Mouse (Mus musculus) erythroblast, embryonic 14.5 days (primary cell): ENCODE results near the gene Ppp1r16b. TPM values are rescaled to one million over a fixed set of nuclear protein-coding genes. Genes with fewer than 3 reads are reported as not detected.

Experiments
- H3K27me3 ChIP-seq: 2 replicates; pipeline ENCODE4 v1.6.1; 2012; ENCODE audit warnings: inconsistent platforms; ENCODE audit not compliant: control insufficient read depth
- H3K36me3 ChIP-seq: 2 replicates; pipeline ENCODE4 v1.6.1; 2012; ENCODE audit warnings: mild to moderate bottlenecking, inconsistent platforms; ENCODE audit not compliant: control insufficient read depth
- H3K4me1 ChIP-seq: 2 replicates; pipeline ENCODE4 v1.6.1; 2012; ENCODE audit warnings: inconsistent platforms; ENCODE audit not compliant: control insufficient read depth
- H3K4me3 ChIP-seq: replicated peaks from 2 replicates; pipeline ENCODE3; 2012; ENCODE audit warnings: moderate library complexity, mild to moderate bottlenecking, inconsistent platforms
- H3K9me3 ChIP-seq: 2 replicates; pipeline ENCODE4 v1.6.1; 2012; ENCODE audit warnings: low read length, inconsistent platforms, mixed read lengths; ENCODE audit not compliant: control insufficient read depth
- GATA1 ChIP-seq: IDR thresholded peaks from 2 replicates; pipeline ENCODE4 v1.6.1; 2012; ENCODE audit warnings: low read length, inconsistent platforms, mixed read lengths
- TAL1 ChIP-seq: IDR thresholded peaks from 3 replicates; pipeline ENCODE4 v1.6.1; 2012; ENCODE audit warnings: low read length, inconsistent platforms, mixed read lengths
- polyA plus RNA-seq: library from polyadenylated mRNA; stranded (reverse); fragments of >175 nt; gene quantifications from 2 replicates; pipeline ENCODE4 v1.2.3, GENCODE M21; 2012

Gene Ppp1r16b
- polyA plus RNA-seq, 1 experiment, result 0.01 TPM

GRCm38 (mm10) chr2:158760231-158760630 is 95.0 kb downstream of the Ppp1r16b start:
- H3K4me1 ChIP-seq, result no peaks in the 10 kb centered on the region
- H3K9me3 ChIP-seq, result no peaks in the 10 kb centered on the region
- TF ChIP-seq TAL1 (no peak), GATA1 (no peak)
- H3K27me3 ChIP-seq, result no peaks in the 10 kb centered on the region
- no peak overlapping the region for H3K4me3 ChIP-seq
- H3K36me3 ChIP-seq, result no peaks in the 10 kb centered on the region

GRCm38 (mm10) chr2:158762339-158762738 is 97.1 kb downstream of the Ppp1r16b start:
- peaks cover 1% of the 10 kb centered on the region for H3K4me1 ChIP-seq
- H3K4me3 ChIP-seq, result no peak overlapping the region
- no peaks in the 10 kb centered on the region for H3K36me3 ChIP-seq
- H3K9me3 ChIP-seq, result no peaks in the 10 kb centered on the region
- H3K27me3 ChIP-seq, result no peaks in the 10 kb centered on the region
- TF ChIP-seq GATA1, result no peak
- no peak for TF ChIP-seq TAL1

GRCm38 (mm10) chr2:158767742-158768339 is 102.6 kb downstream of the Ppp1r16b start, which contains the start of gene Fam83d:
TSS of gene Fam83d (plus strand) at chr2:158768093.
- no peak for TF ChIP-seq GATA1
- TF ChIP-seq TAL1, result no peak

GRCm38 (mm10) chr2:158768350-158768749 is 103.2 kb downstream of the Ppp1r16b start:
- H3K4me1 ChIP-seq, result peaks cover 42% of the 10 kb centered on the region
- no peak for TF ChIP-seq GATA1
- no peak for TF ChIP-seq TAL1
- H3K36me3 ChIP-seq, result peaks cover 37% of the 10 kb centered on the region
- peak overlapping the region; percentile 78 for H3K4me3 ChIP-seq
- no peaks in the 10 kb centered on the region for H3K9me3 ChIP-seq
- no peaks in the 10 kb centered on the region for H3K27me3 ChIP-seq

More at GRCm38 (mm10) chr2:158767742-158768339, 102.6 kb downstream of the Ppp1r16b start, which contains the start of gene Fam83d:
- Histone ChIP-seq H3K4me1 (peaks cover 42% of the 10 kb centered on the region), H3K9me3 (no peaks in the 10 kb centered on the region), H3K36me3 (peaks cover 32% of the 10 kb centered on the region), H3K4me3 (peak within 1 kb of the TSS; percentile 78), H3K27me3 (no peaks in the 10 kb centered on the region)

- Histone ChIP-seq H3K4me3 (peak overlapping the region; percentile 78), H3K27me3 (no peaks in the 10 kb centered on the region), H3K4me1 (peaks cover 43% of the 10 kb centered on the region), H3K36me3 (peaks cover 41% of the 10 kb centered on the region), H3K9me3 (no peaks in the 10 kb centered on the region)
- TF ChIP-seq GATA1 (no peak), TAL1 (no peak)
These were observed 103.6 kb downstream of the Ppp1r16b start for GRCm38 (mm10) chr2:158768771-158769170.

GRCm38 (mm10) chr2:158770126-158770757 is 105.0 kb downstream of the Ppp1r16b start:
- no peaks in the 10 kb centered on the region for H3K27me3 ChIP-seq
- H3K4me3 ChIP-seq, result peak overlapping the region; percentile 78
- peaks cover 52% of the 10 kb centered on the region for H3K36me3 ChIP-seq
- no peak for TF ChIP-seq TAL1
- TF ChIP-seq GATA1, result no peak
- H3K9me3 ChIP-seq, result no peaks in the 10 kb centered on the region
- H3K4me1 ChIP-seq, result peaks cover 43% of the 10 kb centered on the region

GRCm38 (mm10) chr2:158771066-158771763 is 106.0 kb downstream of the Ppp1r16b start:
- H3K4me3 ChIP-seq, result peak overlapping the region; percentile 78

GRCm38 (mm10) chr2:158772808-158773207 is 107.6 kb downstream of the Ppp1r16b start:
- H3K36me3 ChIP-seq, result peaks cover 77% of the 10 kb centered on the region
- no peaks in the 10 kb centered on the region for H3K9me3 ChIP-seq
- TF ChIP-seq TAL1 (no peak), GATA1 (no peak)
- H3K27me3 ChIP-seq, result no peaks in the 10 kb centered on the region
- no peak overlapping the region for H3K4me3 ChIP-seq
- peaks cover 40% of the 10 kb centered on the region for H3K4me1 ChIP-seq

More at GRCm38 (mm10) chr2:158771066-158771763, 106.0 kb downstream of the Ppp1r16b start:
- Histone ChIP-seq H3K4me1 (peaks cover 43% of the 10 kb centered on the region), H3K36me3 (peaks cover 62% of the 10 kb centered on the region), H3K27me3 (no peaks in the 10 kb centered on the region), H3K9me3 (no peaks in the 10 kb centered on the region)
- TF ChIP-seq TAL1 (no peak), GATA1 (no peak)

GRCm38 (mm10) chr2:158774886-158775285 is 109.7 kb downstream of the Ppp1r16b start:
- no peaks in the 10 kb centered on the region for H3K27me3 ChIP-seq
- H3K36me3 ChIP-seq, result peaks cover 93% of the 10 kb centered on the region
- no peak for TF ChIP-seq TAL1
- no peak for TF ChIP-seq GATA1
- H3K9me3 ChIP-seq, result no peaks in the 10 kb centered on the region
- H3K4me3 ChIP-seq, result no peak overlapping the region
- H3K4me1 ChIP-seq, result peaks cover 19% of the 10 kb centered on the region
